In genomic region chr4:40195336-40195735, GRCm38 (mm10) we compare ENCODE assay signal across 15 mouse cellular contexts.
"Had no signal": no experiment of that assay in that cellular context is flagged by ENCODE, and none has a peak within 500 bp of the region (broad histone marks: within the 10 kb centered on the region; RNA-seq: fewer than 3 reads in every experiment).

No protein-coding gene starts in this region.

- ATAC-seq: hindbrain, embryonic 16.5 days; inflammation-experienced regulatory T-cells, adult 6 months; intestine, embryonic 15.5 days; intestine, postnatal 0 days had no signal

- DNase-seq: gastrocnemius, postnatal 14 days; gastrocnemius, postnatal 36 days; heart, adult 18-20 months; heart, postnatal 10 days; heart, postnatal 4 days; kidney, adult 18-20 months; kidney, adult 8-10 months; kidney, postnatal 10 days; kidney, postnatal 25 days; kidney, postnatal 4 days; liver had no signal
